Mouse (Mus musculus) hematopoietic stem cell, adult 5-6 weeks (primary cell): ENCODE measurements around the gene Rab3c. TPM values are rescaled to one million over a fixed set of nuclear protein-coding genes. Genes with fewer than 3 reads are reported as not detected.

Experiments used
- ATAC-seq, 2 experiments: fragments of 125-278 bp in 1 of 2; replicated peaks in 1 of 2; 2 replicates each; pipeline ENCODE4 v1.8.0; 2016 to 2017; ENCODE audit warnings: inconsistent platforms in 2 of 2, mild to moderate bottlenecking in 2 of 2, moderate number of reproducible peaks in 2 of 2, low read depth in 1 of 2, moderate TSS enrichment in 1 of 2; ENCODE audit not compliant: low FRiP score in 2 of 2, poor library complexity in 2 of 2, severe bottlenecking in 2 of 2, insufficient read depth in 1 of 2, low TSS enrichment in 1 of 2
- total RNA-seq: library from RNA; stranded (forward); fragments of 172-1452, 232-1000 nt; gene quantifications from 2 replicates; pipeline ENCODE4 v1.2.3, GENCODE M21; 2017

Gene Rab3c
- total RNA-seq, 1 experiment from 2014 or later: not detected

DNA sequence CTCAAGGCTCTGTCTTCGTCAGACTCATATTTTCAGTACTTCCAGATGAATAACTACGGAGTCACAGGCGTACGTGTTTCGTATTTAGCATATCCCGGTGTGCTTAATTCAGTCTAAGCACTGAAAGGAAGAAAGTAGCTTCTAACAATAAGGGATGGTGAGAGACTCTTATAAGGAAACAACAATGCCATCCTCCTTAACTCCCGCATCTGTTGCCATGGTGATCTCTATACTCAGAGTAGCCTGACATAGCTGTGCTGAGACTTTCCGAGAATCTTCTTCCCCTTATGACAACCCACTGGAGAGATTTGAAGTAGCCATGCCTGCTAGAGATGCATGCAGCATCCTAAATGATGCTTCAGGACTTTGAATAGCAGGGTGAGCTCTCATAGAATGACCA lies 272.3 kb downstream of the Rab3c start:
- no peak for ATAC-seq

DNA sequence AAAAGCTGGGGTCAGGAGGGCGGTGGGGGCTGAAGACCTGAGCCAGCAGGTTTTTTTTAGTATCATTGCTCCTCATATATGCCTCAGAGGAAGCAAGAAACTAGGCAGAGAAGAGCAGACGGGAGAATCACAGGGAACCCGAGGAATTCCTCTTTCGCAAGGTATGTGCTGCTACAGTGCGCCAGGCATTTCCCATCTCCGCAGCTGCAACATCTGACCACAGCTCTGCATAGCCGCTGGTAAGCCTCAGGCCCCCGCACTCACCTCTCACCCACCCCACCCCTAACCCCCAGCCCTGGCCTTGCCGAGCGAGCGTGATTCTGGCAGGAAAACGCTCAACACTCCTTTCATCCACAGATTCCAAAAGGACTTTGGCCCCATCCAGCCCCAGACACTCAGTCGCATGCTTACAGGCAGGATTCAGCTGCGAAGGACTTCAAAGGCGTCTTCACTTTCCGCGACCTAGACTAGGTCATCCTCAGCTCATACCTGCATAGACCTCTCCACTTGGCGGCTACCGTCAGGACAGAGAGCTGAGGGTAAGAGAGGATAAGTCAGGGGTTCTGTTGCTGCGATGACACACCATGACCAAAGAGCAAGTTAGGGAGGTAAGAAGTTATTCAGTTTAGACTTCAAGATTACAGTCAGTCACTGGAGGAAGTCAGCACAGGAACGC lies 274.6 kb downstream of the Rab3c start:
- no peak for ATAC-seq

Other genes starting within 250 kb of the Rab3c start
- 3.2 and 4.8 TPM in 2 replicates for gene Gapt, start 76.2 kb upstream of the Rab3c start, total RNA-seq
- gene Plk2, start 114.0 kb upstream of the Rab3c start, total RNA-seq: 60.7 and 68.9 TPM in 2 replicates